Mouse (Mus musculus) C2C12 (cell line): Measurements from ENCODE around the gene Ccdc107.
"Not testable (repeated sequence)": the region's sequence is repeated elsewhere in the genome, so short reads cannot be mapped to it uniquely, and the experiment has no call there.

Source experiments
- CTCF ChIP-seq: IDR thresholded peaks from one replicate; pipeline ENCODE4 v1.5.1; 2011; ENCODE audit not compliant: control insufficient read depth, insufficient read depth, insufficient read length
- FOSL1 ChIP-seq: IDR thresholded peaks from one replicate; pipeline ENCODE4 v1.8.0; 2011; ENCODE audit warnings: mild to moderate bottlenecking, low read length; ENCODE audit not compliant: poor library complexity, insufficient read depth, severe bottlenecking
- MAX ChIP-seq: IDR thresholded peaks from one replicate; pipeline ENCODE4 v1.6.1; 2011; ENCODE audit warnings: mild to moderate bottlenecking, control low read depth

DNA sequence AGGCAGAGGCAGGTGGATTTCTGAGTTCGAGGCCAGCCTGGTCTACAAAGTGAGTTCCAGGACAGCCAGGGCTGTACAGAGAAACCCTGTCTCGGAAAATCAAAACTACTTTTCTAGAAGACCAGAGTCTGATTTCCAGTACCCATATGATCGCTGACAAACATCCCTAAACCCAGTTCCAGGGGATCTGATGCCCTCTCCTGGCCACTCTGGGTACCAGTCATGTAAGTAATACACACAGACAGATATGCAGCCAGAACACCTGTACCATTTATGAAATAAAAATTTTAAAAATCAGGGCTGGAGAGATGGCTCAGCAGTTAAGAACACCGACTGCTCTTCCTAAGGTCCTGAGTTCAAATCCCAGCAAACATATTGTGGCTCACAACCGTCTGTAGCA is 7.0 kb upstream of the Ccdc107 start:
- TF ChIP-seq CTCF, MAX, FOSL1: not testable (repeated sequence)
